Mouse (Mus musculus) ovary, adult 18-20 months (tissue): ENCODE results near the gene Il21r.

Experiments
- DNase-seq: peaks from one replicate; pipeline ENCODE4 v3.0.0; 2022; ENCODE audit warnings: low spot score, mixed read lengths

The Il21r gene

GRCm38 (mm10) chr7:125601280-125601670 is 2.0 kb upstream of the Il21r start:
- DNase-seq = no peak

DNA sequence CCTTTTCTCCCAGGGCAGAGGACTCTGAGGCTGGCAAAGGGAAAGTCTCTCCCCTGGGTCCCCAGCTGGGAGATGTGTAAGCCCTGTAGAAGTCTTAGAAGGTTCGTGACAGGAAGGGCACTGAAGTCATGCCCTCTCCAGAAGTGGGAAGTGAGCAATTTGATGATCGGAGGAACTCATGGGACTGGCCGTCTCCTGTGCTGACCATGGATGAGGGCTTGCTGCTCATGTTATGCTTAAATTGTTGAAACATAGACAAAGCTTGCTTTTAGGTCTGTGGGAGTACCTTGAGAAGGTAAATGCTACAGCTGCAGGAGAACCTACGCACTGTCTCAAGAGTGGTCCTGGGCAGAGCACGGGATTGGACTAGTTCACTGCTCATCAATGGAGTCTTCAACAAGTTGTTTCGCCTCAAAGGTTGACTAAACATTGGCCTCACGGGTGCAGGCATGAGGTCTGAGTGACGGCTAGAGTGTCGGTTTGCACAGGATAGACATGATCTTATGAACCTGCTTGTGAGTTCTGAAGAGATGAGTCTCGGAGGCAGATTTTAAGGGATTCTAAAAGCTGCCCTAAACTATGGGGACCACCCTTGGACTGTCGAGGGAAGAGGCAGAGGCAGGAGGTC is 1.3 kb upstream of the Il21r start:
- no peak for DNase-seq

GRCm38 (mm10) chr7:125604362-125605319 is 1.4 kb downstream of the Il21r start:
- DNase-seq = no peak

DNA sequence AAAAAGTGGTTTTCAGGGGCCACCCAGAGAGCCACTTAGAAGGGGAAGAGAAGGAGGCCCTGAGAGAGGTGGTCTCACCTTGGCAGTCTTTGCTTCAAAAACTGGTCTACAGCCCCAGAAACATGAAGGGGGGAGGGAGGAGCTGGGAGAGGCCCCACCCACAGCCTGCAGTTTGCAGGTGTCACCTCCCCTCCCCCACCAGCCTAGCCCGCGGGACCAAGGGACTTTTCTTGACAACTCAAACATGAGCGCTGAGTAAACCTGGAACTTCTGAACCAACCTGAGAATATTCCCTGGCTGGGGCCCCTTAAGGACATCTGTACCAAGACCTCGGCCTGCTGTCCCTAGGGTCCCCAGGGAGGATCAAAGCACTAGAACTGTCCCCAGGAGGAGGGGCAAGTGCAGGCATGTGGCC is 2.5 kb downstream of the Il21r start:
- no peak for DNase-seq

DNA sequence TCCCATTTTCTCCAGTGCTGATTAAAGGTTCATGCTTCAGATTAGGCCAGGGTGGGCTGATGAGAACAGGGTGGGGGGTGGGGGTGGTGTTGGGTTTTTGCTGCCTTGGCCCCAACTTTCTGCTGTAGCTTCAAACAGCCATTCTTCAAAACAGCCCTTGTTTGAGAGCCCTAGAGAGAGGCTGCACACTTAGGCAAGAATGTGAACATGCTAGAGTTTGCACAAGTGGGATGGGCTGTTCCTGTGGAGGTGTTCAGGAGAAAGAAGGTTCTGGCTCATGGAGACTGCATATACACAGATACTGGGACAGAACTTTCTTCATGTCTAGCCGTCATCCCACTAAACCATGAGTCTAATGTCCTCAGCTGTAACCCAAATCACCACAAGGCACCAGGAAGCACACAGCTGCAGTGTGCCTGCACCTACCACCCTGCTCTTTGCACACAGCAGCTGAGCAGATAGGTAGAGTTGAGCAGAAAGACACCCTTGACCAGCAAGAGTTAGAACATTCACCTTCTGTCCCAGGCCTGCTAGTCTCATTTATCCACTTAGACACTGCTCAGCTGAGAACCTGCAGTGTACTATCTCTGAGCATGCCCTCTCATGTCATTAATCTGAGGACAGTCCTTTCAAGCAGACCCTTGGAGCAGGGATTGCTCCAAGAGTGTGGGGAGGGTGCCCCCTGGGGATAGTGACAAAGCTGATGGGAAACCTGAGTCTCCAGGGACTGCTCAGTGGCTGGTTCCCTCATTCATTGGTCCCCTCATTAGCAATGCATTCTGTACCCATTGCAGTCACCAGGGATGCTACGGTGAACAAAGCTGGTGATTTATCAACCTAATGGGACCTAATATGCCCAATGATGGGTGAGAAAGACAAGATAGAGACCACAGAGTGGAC is 3.3 kb downstream of the Il21r start:
- DNase-seq = no peak

- no peak for DNase-seq
Measured at GRCm38 (mm10) chr7:125607384-125608182, 4.4 kb downstream of the Il21r start.

DNA sequence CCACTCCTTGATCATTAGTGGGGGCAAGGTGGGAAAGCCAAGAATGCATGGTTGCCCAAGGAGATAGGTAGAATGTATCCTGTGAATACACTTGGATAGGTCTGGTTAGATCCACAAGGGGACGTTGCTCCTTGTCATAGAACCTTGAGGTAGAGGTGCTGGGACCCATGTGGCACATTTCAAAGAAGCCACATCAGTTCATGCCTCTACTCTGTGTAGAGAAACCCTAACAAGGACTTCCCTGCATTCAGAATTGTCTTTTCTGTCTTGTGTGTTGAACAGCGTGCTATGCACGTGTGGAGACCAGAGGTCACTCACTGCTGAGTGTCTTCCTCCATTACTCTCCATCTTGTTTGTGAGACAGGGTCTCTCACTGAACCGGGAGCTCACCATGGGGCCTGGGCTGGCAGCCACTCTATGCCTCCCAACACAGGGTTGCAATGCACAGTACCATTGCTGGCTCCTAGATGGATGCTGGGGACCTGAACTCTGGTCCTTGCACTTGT is 5.0 kb downstream of the Il21r start:
- no peak for DNase-seq

DNA sequence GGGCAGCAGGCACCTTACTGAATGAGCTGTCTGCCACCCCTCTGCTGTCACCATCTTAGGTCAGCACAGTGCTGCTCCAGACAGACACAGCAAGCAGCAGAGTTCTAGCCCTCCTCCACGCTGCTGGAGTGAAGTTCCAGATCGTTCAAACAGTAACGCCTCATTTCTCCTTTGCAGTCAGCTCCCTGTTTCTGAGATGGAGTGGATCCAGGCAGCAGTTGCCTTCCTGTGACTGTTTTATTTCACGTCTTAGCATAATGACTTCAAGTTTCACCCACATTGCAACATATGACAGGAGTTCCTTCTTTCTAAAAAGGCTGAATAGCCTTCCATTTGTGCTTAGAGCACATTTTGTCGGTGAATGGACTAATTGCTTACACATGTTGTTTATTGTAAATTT is 10.3 kb downstream of the Il21r start:
- DNase-seq = no peak

DNA sequence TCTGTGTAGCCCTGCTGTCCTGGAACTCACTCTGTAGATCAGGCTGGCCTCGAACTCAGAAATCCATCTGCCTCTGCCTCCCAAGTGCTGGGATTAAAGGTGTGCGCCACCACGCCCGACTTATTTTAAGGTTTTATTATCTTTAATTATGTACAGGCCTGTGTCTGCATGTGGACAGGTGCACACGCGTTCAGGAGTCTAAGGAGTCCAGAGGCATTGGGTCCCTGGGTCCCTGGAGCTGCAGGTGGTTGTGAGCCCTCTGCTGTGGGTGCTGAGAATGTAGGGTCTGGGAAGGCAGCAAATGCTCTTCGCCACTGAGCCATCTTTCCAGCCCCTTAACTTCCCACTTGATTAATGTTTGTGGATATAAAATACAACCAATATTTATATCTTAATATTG is 12.2 kb downstream of the Il21r start:
- DNase-seq = no peak

GRCm38 (mm10) chr7:125618016-125618415 is 14.8 kb downstream of the Il21r start:
- no peak for DNase-seq

- no peak for DNase-seq
Measured at GRCm38 (mm10) chr7:125620077-125620476, 16.8 kb downstream of the Il21r start.

GRCm38 (mm10) chr7:125622741-125623685 is 19.8 kb downstream of the Il21r start:
- DNase-seq = no peak

DNA sequence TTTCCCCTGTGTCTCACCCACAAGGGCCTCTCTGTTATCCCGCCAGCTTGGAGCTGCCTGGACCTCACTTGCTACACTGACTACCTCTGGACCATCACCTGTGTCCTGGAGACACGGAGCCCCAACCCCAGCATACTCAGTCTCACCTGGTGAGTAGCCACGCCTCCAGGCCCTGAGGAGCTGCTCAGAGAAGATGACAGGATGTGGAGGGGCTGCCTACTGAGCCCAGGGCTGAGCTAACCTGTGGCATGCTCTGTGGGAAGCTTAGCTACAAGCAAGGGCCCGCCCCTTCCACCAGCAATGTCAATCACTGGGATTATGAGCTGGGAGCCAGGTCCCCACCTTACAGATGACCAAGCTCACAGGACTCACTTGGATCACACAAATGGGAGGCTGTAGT is 22.0 kb downstream of the Il21r start:
- no peak for DNase-seq

DNA sequence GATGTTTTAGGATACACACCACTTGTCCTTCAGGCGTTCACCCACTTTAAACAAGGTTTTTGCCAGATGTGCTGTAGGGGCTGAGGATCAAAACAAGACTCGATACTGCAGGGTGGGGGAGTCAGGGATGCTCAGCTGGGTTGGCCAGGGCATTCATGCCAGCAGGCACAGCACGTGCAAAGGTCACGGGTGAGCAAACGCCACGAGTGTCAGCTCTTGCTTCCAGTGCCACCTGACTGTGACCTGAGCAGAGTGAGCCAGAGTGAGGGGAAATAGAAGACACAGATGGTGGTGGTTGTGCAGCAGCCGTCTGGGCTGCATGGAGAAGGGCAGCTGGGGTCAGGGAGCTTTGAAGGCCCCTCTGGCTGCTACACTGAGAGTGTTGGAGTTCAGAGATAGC is 22.6 kb downstream of the Il21r start:
- no peak for DNase-seq

- DNase-seq = no peak
Measured at GRCm38 (mm10) chr7:125630317-125630716, 27.1 kb downstream of the Il21r start.

DNA sequence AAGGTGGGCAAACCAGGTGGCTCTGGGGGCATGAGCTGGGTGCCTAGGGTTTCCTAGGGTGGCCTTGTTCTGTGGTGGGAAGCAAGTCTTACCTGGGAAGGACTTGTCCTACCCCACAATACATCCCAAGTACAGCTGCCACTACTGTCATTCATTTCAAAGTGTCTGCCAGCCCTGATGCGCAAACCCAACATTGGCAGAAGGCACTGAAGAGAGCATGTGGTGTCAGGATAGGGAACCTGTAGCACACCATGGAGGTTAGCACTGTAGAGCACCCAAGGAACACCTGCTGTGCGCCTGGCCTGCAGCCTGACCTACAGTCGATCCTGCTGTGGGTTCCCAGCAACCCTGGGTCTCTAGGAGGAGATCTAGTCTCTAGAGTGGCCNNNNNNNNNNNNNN is 27.8 kb downstream of the Il21r start:
- no peak for DNase-seq

- no peak for DNase-seq
Measured at GRCm38 (mm10) chr7:125637220-125638140, 34.3 kb downstream of the Il21r start.

DNA sequence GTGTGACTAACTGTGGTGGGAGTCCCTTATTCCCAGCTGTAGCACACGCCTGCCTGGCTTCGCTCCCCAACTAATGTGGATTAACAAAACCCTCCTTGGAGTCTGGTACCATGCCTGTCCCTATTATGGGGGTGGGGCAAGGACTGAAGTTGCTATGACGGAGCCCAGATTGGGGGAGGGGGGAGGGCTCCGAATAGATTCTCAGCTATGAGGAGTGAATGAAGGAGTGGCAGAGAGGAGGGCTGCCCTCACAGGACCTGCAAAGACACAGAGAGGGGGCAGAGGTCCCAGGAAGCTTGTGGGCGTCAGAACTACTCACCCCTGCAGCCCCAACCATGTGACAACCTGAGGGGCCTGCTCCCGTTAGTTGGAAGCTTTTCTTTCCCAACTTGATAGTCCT is 35.1 kb downstream of the Il21r start:
- no peak for DNase-seq

DNA sequence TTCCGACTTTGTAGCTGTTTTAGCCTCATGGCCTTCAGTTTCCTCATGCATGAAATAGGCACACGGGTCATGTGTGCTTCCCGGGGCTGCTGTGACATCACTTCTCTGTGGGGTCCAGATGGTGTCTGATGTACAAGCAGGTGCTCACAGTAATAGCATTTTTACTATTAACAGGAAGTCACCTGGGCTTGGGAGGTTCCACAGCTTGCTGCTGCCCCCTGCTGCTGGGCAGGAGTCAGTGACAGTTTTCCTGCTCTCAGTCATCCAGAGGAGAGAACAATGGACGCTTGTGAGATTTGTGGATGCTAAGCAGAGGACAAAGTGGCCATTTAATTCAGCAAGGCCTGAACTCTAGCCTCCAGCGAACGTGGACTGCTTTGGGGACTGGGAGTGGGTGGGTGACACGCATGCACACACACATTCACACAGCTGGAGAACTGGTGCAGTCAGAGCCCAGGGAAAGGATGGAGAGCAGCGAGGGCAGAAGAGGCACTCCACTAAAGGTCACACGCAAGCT is 35.7 kb downstream of the Il21r start:
- DNase-seq = no peak
